Mouse (Mus musculus): ENCODE data around the gene Mamstr.

Mamstr gene

DNA sequence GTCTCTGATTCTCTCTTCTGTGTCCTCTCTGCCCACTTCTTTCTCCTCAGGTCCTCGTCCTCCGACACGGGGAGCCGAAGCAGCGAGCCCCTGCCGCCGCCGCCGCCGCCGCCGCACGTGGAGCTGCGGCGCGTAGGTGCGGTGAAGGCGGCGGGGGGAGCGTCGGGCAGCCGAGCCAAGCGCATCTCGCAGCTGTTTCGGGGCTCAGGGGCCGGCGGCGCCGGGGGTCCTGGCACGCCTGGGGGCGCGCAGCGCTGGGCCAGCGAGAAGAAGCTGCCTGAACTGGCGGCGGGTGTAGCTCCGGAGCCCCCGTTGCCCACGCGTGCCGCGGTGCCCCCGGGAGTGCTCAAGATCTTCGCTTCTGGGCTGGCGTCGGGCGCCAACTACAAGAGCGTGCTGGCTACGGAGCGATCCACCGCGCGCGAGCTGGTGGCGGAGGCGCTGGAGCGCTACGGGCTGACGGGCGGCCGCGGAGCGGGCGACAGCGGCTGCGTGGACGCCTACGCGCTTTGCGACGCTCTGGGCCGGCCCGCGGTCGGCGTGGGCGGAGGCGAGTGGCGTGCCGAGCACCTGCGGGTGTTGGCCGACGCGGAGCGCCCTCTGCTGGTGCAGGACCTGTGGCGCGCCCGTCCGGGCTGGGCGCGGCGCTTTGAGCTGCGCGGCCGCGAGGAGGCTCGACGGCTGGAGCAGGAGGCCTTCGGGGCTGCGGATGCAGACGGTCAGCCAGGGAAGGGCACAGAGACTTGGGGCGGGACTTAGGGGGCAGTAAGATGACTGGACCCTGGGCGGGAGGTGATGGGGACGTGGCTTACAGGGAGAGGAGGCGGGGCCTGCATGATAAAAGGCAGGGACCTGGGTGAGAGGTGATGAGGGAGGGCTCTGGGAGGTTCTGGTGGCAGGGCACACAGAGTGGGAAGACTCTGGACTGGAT is 11.1 kb upstream of the Mamstr start:
- DNase-seq (ENCODE audit: low spot score) = peak; percentile 71

DNA sequence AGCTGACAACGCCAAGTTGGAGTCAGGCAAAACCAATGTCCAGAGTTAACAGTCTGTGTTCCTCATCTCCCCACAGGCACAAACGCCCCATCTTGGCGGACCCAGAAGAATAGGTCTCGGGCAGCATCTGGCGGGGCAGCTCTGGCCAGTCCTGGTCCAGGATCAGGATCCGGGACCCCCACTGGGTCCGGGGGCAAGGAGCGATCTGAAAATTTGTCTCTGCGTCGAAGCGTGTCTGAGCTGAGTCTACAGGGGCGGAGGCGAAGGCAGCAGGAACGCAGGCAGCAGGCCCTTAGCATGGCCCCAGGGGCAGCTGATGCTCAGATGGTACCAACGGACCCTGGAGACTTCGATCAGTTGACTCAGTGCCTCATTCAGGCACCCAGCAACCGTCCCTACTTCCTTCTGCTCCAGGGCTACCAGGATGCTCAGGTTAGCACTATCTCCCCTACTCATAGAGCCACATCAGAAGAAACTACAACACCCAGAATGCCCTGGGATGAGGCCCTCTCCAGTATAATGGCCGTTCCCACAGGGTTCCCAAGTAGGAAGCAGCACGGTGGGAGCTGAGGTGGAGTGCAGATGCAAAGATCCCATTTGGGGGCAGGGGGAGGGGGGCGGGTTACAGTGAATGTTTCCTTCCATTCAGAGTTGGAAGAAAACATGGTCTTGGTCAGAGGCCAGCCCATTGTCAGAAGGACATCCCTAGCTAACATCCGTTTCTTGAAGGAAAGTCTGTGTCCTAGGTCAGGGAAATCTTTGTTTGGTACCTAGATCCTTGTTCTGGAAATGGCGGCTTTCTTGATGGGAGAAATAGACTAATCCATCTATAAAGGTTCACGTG is 9.5 kb upstream of the Mamstr start:
- no peak for DNase-seq (ENCODE audit: low spot score)

DNA sequence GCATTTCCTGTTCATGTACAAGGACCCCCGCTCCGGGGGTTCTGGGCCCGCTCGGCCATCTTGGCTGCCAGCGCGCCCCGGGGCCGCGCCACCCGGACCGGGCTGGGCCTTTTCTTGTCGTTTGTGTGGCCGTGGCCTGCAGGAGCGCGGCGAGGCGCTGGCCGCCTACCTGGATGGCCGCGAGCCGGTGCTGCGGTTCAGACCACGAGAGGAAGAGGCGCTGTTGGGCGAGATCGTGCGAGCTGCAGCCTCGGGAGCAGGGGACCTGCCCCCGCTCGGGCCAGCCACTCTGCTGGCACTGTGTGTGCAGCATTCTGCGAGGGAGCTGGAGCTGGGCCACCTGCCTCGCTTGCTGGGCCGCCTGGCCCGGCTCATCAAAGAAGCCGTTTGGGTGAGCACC is 7.3 kb upstream of the Mamstr start:
- no peak for DNase-seq (ENCODE audit: low spot score)

DNA sequence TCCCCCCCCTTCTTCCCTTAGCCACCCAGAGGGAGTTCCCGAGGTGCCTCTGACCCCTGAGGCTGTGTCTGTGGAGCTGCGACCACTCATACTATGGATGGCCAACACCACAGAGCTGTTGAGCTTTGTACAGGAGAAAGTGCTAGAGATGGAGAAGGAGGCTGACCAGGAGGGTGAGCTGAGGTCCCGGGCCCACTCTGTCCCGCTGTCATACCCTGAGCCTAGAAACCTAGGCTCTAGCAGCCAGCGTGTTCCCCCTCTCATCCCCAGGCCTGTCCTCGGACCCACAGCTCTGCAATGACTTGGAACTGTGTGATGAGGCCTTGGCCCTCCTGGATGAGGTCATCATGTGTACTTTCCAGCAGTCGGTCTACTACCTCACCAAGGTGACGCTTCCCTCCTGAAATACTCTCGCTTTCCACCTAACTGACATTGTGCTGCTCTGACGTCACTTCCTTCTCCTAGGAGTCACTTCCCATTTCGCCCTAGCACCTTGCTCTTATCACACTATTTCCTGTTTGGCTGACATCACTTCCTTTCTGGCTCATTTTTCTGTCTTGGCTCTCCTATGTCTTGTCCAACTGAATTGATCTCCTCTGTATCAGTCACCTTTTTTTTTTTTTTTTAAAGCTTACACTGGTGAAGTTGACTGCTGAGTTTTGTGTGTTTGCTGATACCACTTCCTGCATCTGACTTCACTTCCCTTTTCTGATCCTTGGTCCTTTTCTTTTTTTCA is 4.7 kb upstream of the Mamstr start:
- DNase-seq (ENCODE audit: low spot score) = no peak

DNA sequence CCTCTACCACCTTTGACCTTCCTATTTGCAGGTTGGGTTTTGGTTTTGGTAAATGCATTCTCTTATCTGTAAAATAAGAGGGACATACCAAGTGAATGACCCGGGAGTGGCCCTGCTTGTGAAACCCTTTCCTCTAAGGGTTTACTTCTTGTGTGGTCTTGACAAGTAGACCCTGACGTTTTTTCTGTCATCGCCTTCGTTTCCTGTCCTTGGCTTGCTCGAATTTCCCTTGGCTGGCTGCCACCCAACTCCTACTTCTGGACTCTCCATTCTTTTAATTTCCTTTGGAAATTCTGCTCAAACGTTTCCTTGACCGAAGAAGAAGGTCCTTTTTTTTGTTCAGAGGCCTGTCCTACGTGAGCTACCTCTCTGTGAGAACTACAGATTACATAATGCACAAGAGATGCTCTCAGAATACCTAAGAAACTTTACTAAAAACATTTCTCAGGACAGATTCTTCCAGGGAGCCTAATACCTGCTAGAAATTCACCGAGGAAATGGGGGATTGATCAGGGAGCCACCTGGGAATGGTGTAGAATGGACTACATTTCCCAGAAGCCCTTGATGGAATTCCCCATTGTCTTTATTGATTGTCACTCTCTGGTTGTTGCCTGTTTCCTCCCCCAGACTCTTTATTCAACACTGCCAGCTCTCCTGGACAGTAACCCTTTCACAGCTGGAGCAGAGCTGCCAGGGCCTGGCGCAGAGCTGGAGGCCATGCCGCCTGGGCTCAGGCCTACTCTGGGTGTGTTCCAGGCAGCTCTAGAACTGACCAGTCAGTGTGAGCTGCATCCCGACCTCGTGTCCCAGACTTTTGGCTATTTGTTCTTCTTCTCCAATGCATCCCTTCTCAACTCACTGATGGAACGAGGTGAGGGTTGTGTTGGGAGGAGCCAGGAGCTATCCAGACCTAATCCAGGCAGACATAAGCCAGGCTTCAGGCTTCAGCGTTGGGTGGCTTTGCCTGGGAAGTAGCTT is 3.8 kb upstream of the Mamstr start:
- no peak for DNase-seq (ENCODE audit: low spot score)

DNA sequence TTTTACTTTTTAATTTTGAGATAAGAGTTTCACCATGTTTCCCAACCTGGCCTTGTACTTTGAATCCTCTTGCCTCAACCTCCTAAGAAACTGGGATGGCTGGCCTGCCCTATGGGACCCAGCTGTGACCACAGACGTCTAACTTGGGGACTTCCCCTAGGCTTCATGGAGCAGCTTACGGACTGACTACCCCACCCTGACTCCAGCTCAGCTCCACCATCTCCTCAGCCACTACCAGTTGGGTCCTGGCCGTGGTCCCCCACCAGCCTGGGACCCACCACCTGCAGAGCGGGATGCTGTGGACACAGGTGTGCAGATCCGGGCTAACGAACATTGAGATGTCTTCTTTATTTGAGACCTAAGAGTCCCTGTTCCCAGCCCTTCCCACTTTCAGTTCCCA is 2.1 kb upstream of the Mamstr start:
- no peak for DNase-seq (ENCODE audit: low spot score)

DNA sequence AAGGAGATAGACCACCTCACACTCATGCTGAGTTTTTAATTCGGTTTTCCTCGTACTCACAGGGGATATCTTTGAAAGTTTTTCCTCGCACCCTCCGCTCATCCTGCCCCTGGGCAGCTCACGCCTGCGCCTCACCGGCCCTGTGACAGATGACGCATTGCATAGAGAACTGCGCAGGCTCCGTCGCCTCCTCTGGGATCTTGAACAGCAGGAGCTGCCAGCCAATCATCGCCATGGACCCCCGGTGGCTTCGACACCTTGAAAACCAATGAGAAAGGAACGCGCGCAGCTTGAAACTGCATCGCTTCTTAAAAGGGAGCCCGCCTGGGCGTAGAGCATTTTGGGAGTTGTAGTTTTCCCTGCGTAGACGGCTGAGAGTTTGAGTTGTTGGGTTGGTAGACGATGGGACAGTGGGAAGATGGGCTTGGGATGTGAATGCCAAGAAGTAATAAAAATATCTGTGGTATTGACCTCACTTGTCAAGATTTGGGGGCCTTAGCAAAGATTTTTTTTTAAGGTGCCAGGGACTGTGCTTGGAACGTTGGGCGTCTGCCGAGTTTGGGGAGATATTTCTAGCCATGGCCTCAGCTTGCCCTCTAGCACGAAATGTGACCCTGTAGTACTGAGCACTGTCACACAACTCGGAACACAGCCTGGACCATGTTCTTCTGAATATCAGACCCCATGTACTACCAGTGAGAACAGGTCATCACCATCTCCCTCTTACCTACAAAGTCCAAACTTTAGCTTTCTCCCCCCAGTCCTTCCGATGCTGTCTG is 965 bp upstream of the Mamstr start:
- peak; percentile 78 for DNase-seq (ENCODE audit: low spot score)

DNA sequence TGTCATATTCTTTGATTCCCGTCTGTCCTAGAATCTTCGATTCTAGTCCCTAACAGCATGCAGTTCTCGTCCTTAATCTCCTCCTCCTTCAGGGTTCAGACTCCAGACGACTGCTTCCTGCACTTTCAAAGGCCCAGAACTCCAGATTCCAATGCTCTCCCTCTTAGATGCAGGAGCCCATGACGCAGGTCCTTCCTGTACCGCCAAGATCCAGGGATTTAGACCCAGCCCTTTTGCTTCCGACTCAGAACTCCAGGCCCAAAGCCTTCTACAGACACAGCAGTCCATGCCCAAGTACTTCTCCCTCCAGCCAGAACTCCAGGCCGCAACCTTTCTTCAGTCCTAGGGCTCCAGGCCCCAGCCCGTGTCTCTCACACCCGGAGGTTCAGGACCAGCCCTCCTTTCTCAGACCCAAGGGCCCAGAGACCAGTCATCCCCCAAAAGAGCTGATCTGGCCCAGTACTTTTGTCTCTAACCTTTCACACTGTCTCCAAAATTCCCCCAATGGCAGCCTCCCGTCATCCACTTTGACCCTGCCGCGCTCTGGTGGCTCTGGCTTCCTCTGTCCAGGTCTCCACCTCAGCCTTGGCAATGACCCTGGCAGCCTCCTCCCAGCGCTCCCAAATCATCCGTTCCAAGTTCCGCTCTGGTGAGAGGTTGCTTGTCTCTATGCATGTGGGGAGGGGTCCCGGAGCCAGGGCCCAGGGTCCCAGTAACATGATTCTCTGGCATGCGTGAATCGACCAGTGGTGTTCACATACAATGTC is 597 bp downstream of the Mamstr start:
- DNase-seq (ENCODE audit: low spot score) = no peak

DNA sequence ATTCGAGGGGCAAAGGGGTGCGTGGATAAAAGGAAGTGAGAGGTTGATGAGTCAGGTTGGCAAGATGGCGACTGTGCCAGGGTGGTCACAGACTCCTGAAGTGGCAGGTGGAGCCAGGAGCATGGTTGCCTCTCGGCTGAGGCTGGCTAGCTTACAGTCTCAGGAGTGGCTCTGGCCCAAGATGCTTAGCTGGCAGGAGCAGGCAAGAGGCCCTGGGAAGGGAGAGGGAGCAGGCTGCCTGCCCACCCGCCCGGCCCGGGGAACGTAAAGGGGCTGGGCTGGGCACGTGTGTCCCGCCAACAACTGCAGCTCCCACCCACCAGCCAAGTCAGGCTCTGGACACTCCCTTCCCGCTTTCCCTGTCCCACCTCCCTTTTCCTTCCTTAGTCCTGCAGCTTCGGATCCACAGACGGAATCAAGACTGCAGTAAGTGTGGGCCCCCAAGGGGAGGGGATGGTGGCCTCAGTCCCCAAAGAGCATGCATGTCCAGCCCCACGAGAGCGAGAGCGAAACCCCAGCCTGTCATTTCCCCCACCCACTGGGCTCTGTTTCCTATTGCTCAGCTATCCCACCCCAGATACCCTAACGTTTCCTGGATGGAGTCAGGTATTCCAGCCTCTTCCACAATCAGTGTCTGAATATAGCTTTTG is 1.7 kb downstream of the Mamstr start:
- DNase-seq (ENCODE audit: low spot score) = no peak

DNA sequence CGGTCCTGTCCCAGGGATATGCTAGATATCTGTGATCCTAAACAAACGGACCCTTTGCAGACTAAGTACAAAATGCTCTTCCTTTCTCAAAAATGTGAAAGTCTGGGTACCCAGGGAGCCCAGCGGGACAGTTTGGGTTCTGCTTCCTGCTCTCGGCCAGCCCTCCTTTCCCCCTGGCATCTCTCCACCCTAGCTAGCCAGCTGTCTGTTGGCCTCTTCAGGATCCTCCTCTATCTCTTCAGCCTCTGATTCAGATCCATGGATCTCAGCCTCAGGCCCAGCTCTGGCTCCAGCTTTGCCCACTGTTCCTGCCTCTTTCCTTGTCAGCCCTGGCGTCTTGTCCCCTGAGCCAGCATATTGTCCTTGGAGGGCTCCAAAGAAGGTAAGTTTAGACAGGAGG is 2.3 kb downstream of the Mamstr start:
- DNase-seq (ENCODE audit: low spot score) = no peak

DNA sequence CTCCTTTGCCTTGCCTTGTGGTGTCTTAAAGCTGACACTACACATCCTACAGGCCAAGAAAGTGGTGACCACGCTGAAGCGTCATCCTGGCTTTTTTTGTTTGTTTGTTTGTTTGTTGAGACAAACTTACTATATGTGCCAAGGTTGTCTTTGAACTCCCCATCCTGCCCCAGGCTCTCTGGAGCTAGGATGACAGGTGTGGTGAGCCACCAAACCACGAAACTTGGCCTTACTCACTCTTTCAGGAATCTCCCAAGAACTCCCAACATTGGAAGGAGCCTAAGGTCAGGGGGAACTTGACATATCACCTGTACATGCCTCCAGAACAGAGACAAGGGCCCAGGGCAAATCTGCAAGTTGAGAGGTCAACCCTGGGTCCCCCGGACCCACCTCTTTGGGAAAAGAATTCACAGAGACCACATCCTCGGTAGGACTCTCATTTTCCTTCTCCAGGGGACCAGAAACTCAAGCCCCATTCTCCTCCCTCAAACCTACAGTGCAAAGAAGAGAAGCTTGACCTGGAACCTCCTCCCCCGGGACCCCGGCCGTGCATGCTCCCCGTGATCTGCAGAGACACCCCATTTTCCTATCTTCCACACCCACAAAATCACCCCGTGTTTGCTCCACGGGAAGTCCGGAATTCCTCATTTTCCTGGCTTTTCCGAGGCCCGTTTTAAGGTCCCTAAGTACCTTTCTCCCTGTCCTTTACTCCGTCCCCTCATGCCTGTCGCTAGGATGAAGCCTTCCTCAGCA is 2.9 kb downstream of the Mamstr start:
- DNase-seq (ENCODE audit: low spot score) = no peak

DNA sequence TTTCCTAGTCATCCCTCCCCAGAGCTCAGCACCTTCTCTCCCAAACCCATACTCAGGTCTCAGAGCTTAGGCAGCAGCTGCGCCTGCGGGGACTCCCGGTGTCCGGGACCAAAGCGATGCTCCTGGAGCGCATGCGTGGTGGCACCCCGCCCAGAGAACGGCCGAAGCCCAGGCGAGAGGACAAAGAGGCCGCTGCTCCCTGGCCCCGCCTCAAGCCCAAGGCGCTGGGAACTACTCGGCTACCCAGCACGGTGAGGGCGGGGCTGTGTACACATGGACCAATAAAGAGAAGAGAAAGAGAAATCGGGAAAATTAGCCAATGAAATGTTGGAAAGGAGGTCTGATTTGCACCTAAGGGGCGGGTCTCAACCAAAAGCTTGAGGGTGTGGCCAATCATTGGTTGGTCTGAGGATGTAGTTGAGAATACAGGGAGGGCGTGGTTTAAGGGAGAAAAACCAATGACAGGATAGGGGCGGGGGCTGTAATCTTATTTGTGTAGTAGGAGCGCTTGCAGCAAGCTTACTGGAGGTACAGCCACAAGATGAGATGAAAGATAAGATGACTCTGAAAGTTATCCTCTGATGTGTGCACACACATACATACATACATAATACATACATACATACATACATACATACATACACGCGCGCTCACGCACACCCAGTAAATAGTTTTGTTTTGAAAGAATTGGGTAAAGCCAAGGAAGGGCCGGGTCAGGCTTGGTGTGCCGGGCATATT is 3.8 kb downstream of the Mamstr start:
- DNase-seq (ENCODE audit: low spot score) = peak; percentile 67

DNA sequence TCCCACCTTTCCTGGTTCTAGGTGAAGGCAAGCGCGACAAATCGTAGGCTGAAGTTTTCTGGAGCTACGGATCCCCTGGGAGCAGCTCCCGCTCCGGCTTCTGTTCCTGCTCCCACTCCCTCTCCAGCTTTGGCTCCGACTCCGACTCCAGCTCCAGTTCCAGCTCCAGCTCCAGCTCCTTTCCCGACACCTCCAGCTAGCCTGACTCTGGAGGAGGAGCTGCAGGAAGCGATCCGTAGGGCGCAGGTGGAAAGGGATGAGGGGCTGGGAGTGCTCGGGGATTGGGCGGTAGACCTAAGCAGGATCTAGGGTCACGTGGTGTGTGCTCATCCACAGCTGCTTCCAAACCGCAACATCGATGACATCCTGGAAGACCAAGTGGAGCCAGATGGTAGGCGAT is 4.4 kb downstream of the Mamstr start:
- no peak for DNase-seq (ENCODE audit: low spot score)

DNA sequence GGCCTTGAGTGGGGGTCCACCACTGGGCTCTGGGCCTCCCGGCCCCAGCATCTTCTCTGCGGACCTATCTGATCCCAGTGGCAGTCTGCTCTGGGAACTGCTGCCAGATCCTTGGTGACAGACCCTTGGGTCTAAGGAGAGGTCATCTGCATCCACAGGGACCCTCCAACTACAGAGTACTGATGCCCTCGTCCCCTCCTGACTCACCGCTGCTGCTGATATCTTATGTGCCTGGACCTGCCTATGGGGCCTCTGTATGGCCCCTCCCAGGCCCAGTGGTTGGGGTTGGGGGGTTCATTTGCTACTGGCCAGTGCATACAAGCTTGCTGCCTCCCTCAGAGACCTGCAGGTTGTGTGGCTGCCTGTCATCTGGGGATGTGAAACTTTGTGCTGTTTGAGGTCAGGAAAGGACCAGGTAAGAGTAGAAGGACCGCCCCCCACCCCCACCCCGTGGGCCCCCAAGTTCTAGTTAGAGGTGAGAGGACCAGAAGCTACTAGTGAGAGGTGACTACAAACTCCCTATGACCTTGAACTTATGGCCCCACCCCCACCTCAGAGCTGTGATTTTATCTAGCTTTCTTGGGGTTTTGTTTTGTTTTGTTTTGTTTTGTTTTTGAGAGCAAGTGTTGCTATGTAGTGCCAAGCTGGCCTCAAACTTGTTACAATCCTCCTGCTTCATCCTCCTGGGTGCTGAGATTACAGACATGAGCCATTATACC is 5.3 kb downstream of the Mamstr start:
- no peak for DNase-seq (ENCODE audit: low spot score)

DNA sequence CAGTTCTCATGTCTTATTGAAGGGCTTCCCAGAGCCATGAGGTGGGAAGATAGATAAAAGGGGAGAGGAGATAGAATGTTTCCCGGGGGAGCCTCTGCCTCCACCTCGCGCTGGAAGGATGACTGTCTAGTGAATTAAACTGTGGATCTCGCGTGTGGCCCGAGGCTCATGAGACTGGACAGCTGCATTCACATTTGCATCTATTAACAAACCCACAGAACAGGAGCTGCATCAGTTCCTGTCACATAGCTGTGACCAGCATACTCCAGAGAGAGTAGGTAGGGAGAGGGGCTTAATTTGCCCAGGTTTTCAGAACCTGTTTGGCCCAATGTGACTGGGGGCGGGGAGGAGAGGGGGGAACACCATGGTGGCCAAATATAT is 5.8 kb downstream of the Mamstr start:
- no peak for DNase-seq (ENCODE audit: low spot score)

DNA sequence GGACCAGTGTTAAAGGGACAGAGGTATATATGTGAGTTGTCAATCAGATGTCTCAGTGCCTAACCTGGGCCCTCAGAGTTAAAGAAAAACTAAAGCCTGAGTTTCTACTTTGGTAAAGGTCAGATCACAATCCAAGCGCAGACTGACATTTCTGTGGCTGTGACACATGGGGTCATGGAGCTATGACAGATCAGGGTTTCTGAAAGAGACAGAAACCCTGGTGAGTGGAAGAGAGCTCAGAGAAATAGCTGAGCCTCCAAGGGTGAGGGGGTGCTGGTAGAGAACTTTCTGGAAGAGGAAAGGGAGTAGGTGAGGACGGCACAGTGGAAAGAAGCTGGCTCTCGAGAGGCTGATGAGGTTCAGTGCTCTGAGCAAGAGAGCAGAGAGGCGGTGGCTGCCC is 6.9 kb downstream of the Mamstr start:
- no peak for DNase-seq (ENCODE audit: low spot score)

DNA sequence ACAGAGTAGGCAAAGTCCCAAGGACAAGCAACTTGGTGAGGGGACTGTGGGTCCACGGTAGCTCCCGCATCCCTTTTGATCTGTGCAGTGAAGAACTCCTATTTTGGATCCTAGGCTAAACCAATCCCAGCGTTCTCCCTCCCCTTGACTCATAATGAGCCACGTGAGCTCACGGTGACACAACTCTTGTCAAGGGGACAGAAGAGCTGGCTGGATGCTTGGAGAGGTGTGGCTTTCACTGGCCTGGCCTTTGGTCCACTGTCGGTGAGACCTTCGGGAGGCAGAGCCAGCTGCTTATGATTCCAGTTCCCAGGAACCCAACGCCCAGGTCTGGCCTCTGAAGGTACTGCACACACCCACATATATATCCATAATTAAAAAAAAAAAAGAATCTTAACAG is 9.6 kb downstream of the Mamstr start:
- DNase-seq (ENCODE audit: low spot score) = no peak

Data from urinary bladder, postnatal 10 days (tissue).